Mouse (Mus musculus) heart, embryonic 15.5 days (tissue): Measurements from ENCODE around the gene Radil. TPM values are rescaled to one million over a fixed set of nuclear protein-coding genes. Genes with fewer than 3 reads are reported as not detected.
A peak's percentile ranks its signal among the peaks of the same experiment; 100 is the strongest.

Experiments
- ATAC-seq: fragments of 200-750 bp; cut with Nextera tagmentation; replicated peaks from 2 replicates; pipeline ENCODE4 v1.8.0; 2017; ENCODE audit warnings: low read depth, moderate TSS enrichment; ENCODE audit not compliant: insufficient number of reproducible peaks, insufficient read depth, low FRiP score
- H3K27ac ChIP-seq: fragments of 300-500 bp; sonication (generic); 2 replicates; pipeline ENCODE4 v1.5.1; 2015; ENCODE audit warnings: mild to moderate bottlenecking, inconsistent platforms
- H3K27me3 ChIP-seq: fragments of 300-500 bp; sonication (generic); 2 replicates; pipeline ENCODE4 v1.6.1; 2015; ENCODE audit warnings: inconsistent platforms
- H3K36me3 ChIP-seq: fragments of 300-500 bp; sonication (generic); 2 replicates; pipeline ENCODE4 v1.6.1; 2015; ENCODE audit warnings: mild to moderate bottlenecking, inconsistent platforms
- H3K4me1 ChIP-seq: fragments of 300-500 bp; sonication (generic); replicated peaks from 2 replicates; pipeline ENCODE4 v1.6.1; 2015; ENCODE audit warnings: inconsistent platforms
- H3K4me2 ChIP-seq: fragments of 300-500 bp; sonication (generic); 2 replicates; pipeline ENCODE4 v1.6.1; 2015; ENCODE audit warnings: inconsistent platforms, mild to moderate bottlenecking, moderate library complexity
- H3K4me3 ChIP-seq: fragments of 300-500 bp; sonication (generic); 2 replicates; pipeline ENCODE4 v1.5.1; 2015; ENCODE audit warnings: mild to moderate bottlenecking, inconsistent platforms
- H3K9ac ChIP-seq: fragments of 300-500 bp; sonication (generic); 2 replicates; pipeline ENCODE4 v1.6.1; 2015; ENCODE audit warnings: mild to moderate bottlenecking, inconsistent platforms
- H3K9me3 ChIP-seq: fragments of 300-500 bp; sonication (generic); replicated peaks from 2 replicates; pipeline ENCODE4 v1.6.1; 2016; ENCODE audit warnings: inconsistent platforms
- WGBS: fragments of 180-500 bp; shearing (Covaris S2); methylation state at CpG from one replicate; pipeline ENCODE4 v1.1.7; 2015; ENCODE audit warnings: mixed read lengths; 5-methylcytosine and 5-hydroxymethylcytosine counted together
- polyA plus RNA-seq: library from polyadenylated mRNA; unstranded; fragments of >200 nt; fragmentation: Nextera tagmentation; extraction: Ambion mirVana; gene quantifications from 2 replicates; pipeline ENCODE4 v1.2.1, GENCODE M21; 2015

Gene Radil
- 8.6 and 9.7 TPM in 2 replicates for polyA plus RNA-seq

DNA sequence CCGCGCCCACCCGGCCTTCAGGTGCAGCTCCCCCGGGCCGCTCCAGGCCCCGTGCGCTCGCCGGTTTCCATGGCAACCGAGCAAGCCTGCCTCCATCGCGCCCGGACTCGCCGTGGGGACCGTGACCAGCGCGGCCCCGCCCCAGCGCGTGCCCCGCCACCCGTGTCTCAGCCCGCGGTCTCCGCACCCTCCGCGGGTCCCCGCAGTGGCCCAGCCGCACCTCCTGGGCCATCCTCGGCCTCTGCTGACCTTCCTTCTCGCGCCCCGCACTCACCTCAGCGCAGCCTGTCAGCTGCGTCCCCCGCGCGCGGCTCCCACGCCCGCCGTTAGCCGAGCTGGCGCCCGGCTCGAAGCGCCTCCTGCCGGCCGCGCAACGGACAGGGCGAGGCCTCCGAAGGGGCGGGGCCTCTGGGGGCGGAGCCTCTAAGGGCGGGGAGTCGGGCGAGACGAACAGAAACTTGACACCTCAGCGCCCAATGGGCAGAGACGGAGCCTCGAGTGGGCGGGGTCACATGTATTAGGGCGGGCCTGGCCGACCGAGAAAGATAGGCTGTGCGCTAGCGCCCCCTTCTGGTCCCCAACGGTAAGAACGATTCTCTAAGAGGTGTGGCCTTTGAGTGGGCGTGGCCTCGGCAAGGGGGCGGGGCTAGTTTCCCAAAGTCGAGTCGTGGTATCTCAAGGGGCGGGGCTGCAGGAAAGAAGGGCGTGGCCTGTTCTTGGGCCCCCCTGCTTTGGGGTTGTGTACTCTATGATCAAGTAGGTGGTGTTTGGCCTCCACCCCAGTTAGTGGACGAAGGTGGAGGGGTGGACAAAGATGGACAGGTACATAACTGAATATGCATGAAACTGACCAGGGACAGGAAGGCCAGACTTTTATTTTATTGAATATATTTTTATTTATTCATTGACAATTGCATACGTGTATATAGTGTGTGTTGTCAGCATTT lies at the start of gene Radil:
TSS of gene Radil (minus strand) at position 393 of the 947 bp plus-strand sequence.
- 2% methylated on average over 80 of the region's 80 CpGs for WGBS
- peak; percentile 94 for ATAC-seq

GRCm38 (mm10) chr5:142597648-142598390 lies 46.9 kb upstream of the Radil start:
- WGBS: 64% methylated on average over 6 of the region's 6 CpGs
- Histone ChIP-seq H3K9ac (no peak overlapping the region), H3K36me3 (no peaks in the 10 kb centered on the region), H3K4me3 (no peak overlapping the region), H3K27me3 (0 out of 2 replicates have a peak, but pooled peaks cover 4% of the 10 kb centered on the region), H3K27ac (no peak overlapping the region), H3K9me3 (no peaks in the 10 kb centered on the region), H3K4me2 (no peak overlapping the region), H3K4me1 (no peaks in the 10 kb centered on the region)
- no peak for ATAC-seq

More for the DNA sequence above, at the start of gene Radil:
- H3K9ac ChIP-seq: peak within 1 kb of the TSS; percentile 74
- H3K4me1 ChIP-seq: peaks cover 14% of the 10 kb centered on the region
- H3K36me3 ChIP-seq: no peaks in the 10 kb centered on the region
- peak within 1 kb of the TSS; percentile 69 for H3K4me3 ChIP-seq
- peak within 1 kb of the TSS; percentile 99 for H3K4me2 ChIP-seq
- H3K27ac ChIP-seq: peak within 1 kb of the TSS; percentile 81
- no peaks in the 10 kb centered on the region for H3K9me3 ChIP-seq
- no peaks in the 10 kb centered on the region for H3K27me3 ChIP-seq

- Histone ChIP-seq H3K4me3 (no peak overlapping the region), H3K27me3 (no peaks in the 10 kb centered on the region), H3K4me2 (no peak overlapping the region), H3K9me3 (no peaks in the 10 kb centered on the region), H3K36me3 (no peaks in the 10 kb centered on the region), H3K9ac (no peak overlapping the region), H3K4me1 (no peaks in the 10 kb centered on the region), H3K27ac (no peak overlapping the region)
- 70% methylated on average over 6 of the region's 6 CpGs for WGBS
- no peak for ATAC-seq
Measured at GRCm38 (mm10) chr5:142596723-142597122, 45.8 kb upstream of the Radil start.

- Histone ChIP-seq H3K4me3 (no peak overlapping the region), H3K4me1 (no peaks in the 10 kb centered on the region), H3K9ac (no peak overlapping the region), H3K4me2 (no peak overlapping the region), H3K27ac (no peak overlapping the region), H3K36me3 (no peaks in the 10 kb centered on the region), H3K9me3 (no peaks in the 10 kb centered on the region), H3K27me3 (no peaks in the 10 kb centered on the region)
- no peak for ATAC-seq
- WGBS: 62% methylated on average over 3 of the region's 3 CpGs
Measured at GRCm38 (mm10) chr5:142595698-142596097, 44.8 kb upstream of the Radil start.

- WGBS: 73% methylated on average over 6 of the region's 6 CpGs
- no peaks in the 10 kb centered on the region for H3K36me3 ChIP-seq
Measured at GRCm38 (mm10) chr5:142590953-142591616, 40.2 kb upstream of the Radil start.

GRCm38 (mm10) chr5:142583616-142584126 lies 32.8 kb upstream of the Radil start:
- no peak overlapping the region for H3K4me3 ChIP-seq
- ATAC-seq: no peak; the same call in 1 of the 2 replicates
- no peaks in the 10 kb centered on the region for H3K4me1 ChIP-seq

More at GRCm38 (mm10) chr5:142590953-142591616, 40.2 kb upstream of the Radil start:
- no peak for ATAC-seq
- Histone ChIP-seq H3K4me3 (no peak overlapping the region), H3K4me2 (no peak overlapping the region), H3K4me1 (no peaks in the 10 kb centered on the region), H3K9ac (no peak overlapping the region), H3K27ac (no peak overlapping the region), H3K9me3 (no peaks in the 10 kb centered on the region), H3K27me3 (0 out of 2 replicates have a peak, but pooled peaks cover 3% of the 10 kb centered on the region)

GRCm38 (mm10) chr5:142581517-142581916 lies 30.6 kb upstream of the Radil start:
- 0 out of 2 replicates have a peak, but pooled peaks cover 5% of the 10 kb centered on the region for H3K27me3 ChIP-seq
- H3K4me3 ChIP-seq: no peak overlapping the region
- no peak overlapping the region for H3K27ac ChIP-seq
- no peaks in the 10 kb centered on the region for H3K4me1 ChIP-seq
- H3K36me3 ChIP-seq: no peaks in the 10 kb centered on the region
- no peak overlapping the region for H3K9ac ChIP-seq
- ATAC-seq: 0 out of 2 replicates have a peak, but pooled peaks have one; percentile 18
- no peaks in the 10 kb centered on the region for H3K9me3 ChIP-seq
- no peak overlapping the region for H3K4me2 ChIP-seq
- 13% methylated on average over 5 of the region's 5 CpGs for WGBS

More at GRCm38 (mm10) chr5:142583616-142584126, 32.8 kb upstream of the Radil start:
- no peak overlapping the region for H3K27ac ChIP-seq
- 52% methylated on average over 14 of the region's 14 CpGs for WGBS
- 0 out of 2 replicates have a peak, but pooled peaks cover 7% of the 10 kb centered on the region for H3K27me3 ChIP-seq
- no peaks in the 10 kb centered on the region for H3K9me3 ChIP-seq
- H3K4me2 ChIP-seq: no peak overlapping the region
- no peak overlapping the region for H3K9ac ChIP-seq
- no peaks in the 10 kb centered on the region for H3K36me3 ChIP-seq

DNA sequence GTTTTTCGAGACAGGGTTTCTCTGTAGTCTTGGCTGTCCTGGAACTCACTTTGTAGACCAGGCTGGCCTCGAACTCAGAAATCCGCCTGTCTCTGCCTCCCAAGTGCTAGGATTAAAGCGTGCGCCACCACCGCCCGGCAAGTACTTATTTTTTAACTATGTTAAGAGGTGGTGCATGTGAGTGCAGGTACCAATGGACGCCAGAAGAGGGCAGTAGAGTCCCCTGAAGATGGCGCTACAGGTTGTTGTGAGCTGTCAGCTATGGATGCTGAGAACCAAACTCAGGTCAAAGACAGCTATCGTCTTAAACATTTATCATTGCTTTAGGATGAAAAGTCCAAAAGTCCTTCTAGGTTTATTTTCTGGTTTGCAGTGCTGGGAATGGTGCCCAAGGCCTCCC lies 27.3 kb upstream of the Radil start:
- no peak overlapping the region for H3K4me3 ChIP-seq
- H3K36me3 ChIP-seq: no peaks in the 10 kb centered on the region
- WGBS: 85% methylated on average over 10 of the region's 10 CpGs
- H3K9ac ChIP-seq: no peak overlapping the region
- H3K4me1 ChIP-seq: no peaks in the 10 kb centered on the region
- no peak for ATAC-seq
- H3K27me3 ChIP-seq: no peaks in the 10 kb centered on the region
- H3K4me2 ChIP-seq: no peak overlapping the region
- H3K9me3 ChIP-seq: no peaks in the 10 kb centered on the region
- H3K27ac ChIP-seq: no peak overlapping the region

DNA sequence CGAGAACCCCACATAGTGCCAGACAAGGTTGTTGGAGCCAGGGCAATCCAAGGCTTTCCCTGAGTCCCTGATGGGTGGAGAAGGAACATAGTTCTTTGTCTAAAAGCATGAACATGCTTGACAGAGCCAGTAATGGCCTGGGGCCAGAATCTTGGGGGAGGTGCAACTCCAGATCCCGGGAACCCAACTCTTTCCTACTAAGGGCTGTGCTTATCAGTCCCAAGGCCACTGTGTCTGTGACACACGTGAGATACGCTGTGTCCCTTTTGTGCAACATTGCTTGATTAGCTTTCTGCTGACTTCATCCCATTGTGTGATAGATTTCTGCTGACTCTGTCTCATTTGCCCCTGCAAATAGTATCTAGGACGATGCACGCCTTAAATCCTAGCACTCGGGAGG lies 25.9 kb upstream of the Radil start:
- ATAC-seq: peak; percentile 62
- Histone ChIP-seq H3K4me2 (no peak overlapping the region), H3K36me3 (no peaks in the 10 kb centered on the region), H3K9me3 (no peaks in the 10 kb centered on the region), H3K27me3 (no peaks in the 10 kb centered on the region), H3K9ac (no peak overlapping the region), H3K4me1 (no peaks in the 10 kb centered on the region), H3K27ac (no peak overlapping the region), H3K4me3 (no peak overlapping the region)
- 55% methylated on average over 7 of the region's 7 CpGs for whole genome bisulfite sequencing

DNA sequence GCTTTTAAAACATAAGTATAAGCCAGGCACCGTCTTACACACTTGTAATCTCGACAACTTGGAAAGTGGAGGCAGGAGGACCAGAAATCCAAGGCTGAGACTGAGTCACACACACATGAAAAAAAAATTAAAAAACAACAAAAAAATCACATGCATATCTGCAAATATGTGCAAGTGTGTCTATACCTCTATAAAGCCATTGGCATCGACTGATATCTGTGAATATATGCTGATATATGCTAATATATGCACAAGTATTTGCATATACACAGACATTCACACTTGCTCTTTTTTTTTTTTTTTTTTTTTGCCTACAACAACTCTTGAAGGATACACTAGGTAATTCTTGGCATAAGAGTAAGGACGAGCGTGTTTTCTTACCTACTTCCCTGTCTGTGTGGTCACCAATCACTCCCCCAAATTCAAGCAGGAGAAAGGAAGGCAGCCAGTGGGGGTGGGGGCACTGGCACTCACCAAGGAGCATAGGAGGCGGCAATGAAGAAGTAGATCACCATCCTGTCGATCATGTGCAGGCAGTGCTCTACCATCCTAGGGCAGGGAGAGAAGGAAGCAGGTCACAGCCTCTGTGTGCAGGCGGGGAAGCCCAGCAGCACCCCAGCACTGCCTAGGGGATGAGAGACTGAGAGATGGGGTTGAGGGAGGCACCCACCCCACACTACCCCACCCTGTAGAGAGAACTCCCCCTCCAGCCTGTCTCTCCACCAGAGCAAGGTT lies 23.6 kb upstream of the Radil start:
- Histone ChIP-seq H3K27me3 (no peaks in the 10 kb centered on the region), H3K9me3 (no peaks in the 10 kb centered on the region), H3K27ac (no peak overlapping the region), H3K4me1 (no peaks in the 10 kb centered on the region), H3K9ac (no peak overlapping the region), H3K36me3 (no peaks in the 10 kb centered on the region), H3K4me3 (no peak overlapping the region), H3K4me2 (no peak overlapping the region)
- no peak for ATAC-seq
- 72% methylated on average over 8 of the region's 8 CpGs for whole genome bisulfite sequencing
